Mouse (Mus musculus): ENCODE data around the gene Clta. TPM values are rescaled to one million over a fixed set of nuclear protein-coding genes. Genes with fewer than 3 reads are reported as not detected.

The Clta gene
- polyA plus RNA-seq, 1 experiment: 273 TPM

DNA sequence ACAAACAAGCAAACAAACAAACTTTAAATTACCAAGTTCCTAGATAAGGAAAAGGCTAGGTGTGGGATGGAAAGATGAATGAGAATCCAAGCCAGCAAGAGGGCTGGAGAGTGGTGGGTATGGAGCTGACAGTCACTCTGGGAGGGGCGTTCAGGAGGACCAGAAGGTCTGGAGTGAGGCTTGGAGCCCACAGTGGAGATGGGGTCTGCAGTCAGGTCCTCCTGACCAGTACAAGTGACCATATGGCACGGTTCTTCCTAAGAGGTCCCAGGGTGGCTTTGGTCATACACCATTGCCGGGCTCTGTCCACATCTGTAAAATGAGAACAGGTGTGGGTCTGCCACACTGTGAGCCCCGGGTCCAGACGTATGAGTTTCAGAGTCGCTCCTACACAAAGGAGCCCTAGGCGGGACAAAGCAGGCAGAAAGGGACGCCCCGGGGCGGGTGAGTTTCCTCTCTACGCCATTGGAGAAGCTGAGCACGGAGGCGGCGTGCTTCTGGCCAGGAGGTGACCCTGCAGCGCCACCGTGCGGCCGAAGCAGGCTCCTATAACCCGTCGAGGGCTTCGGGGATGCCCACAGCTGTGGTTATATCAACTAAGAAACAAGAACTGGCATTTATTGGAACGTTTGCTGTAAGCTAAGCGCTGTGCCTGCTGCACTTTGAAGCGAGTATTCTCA is 22.1 kb upstream of the Clta start:
- H3K27me3 ChIP-seq (ENCODE audit: control insufficient read depth, insufficient read depth, insufficient read length): no peaks in the 10 kb centered on the region
- no peak overlapping the region for H3K4me3 ChIP-seq
- no peaks in the 10 kb centered on the region for H3K79me2 ChIP-seq (ENCODE audit: control insufficient read depth, insufficient read depth)
- TF ChIP-seq POLR2A (IDR thresholded peaks at IDR 0.05; ENCODE audit: insufficient read length, low read depth) (peak; percentile 24), TCF12 (IDR thresholded peaks at IDR 0.05; ENCODE audit: insufficient read depth, poor library complexity, severe bottlenecking) (no peak), TCF3 (IDR thresholded peaks at IDR 0.05; ENCODE audit: insufficient read length, low read depth) (no peak), MAX (IDR thresholded peaks at IDR 0.05; ENCODE audit: low read depth) (no peak), POLR2AphosphoS2 (IDR thresholded peaks at IDR 0.05; ENCODE audit: insufficient read length, low read depth) (peak; percentile 73), CEBPB (IDR thresholded peaks at IDR 0.05; ENCODE audit: insufficient read depth, poor library complexity, severe bottlenecking) (no peak), USF1 (IDR thresholded peaks at IDR 0.05; ENCODE audit: low read depth) (no peak), MYOG (IDR thresholded peaks at IDR 0.05; ENCODE audit: control insufficient read depth in 1 of 3, insufficient read depth in 1 of 3, insufficient read length in 2 of 3, low read depth in 2 of 3) (peak in 1 of 3 experiments; percentile 36), SRF (IDR thresholded peaks at IDR 0.05; ENCODE audit: control insufficient read depth, insufficient read length, low read depth) (no peak), MYOD1 (IDR thresholded peaks at IDR 0.05; ENCODE audit: control insufficient read depth in 1 of 3, insufficient read length in 2 of 3, low read depth in 2 of 3) (peak in 1 of 3 experiments; percentile 18), E2F4 (IDR thresholded peaks at IDR 0.05; ENCODE audit: insufficient read depth) (no peak), REST (IDR thresholded peaks at IDR 0.05; ENCODE audit: insufficient read depth, insufficient read length) (no peak)
- H3K36me3 ChIP-seq (ENCODE audit: control insufficient read depth, insufficient read depth): peaks cover 18% of the 10 kb centered on the region
- no peak overlapping the region for H3ac ChIP-seq (ENCODE audit: control insufficient read depth, insufficient read length)
- H3K4me2 ChIP-seq (ENCODE audit: low read depth): peak overlapping the region; percentile 91

DNA sequence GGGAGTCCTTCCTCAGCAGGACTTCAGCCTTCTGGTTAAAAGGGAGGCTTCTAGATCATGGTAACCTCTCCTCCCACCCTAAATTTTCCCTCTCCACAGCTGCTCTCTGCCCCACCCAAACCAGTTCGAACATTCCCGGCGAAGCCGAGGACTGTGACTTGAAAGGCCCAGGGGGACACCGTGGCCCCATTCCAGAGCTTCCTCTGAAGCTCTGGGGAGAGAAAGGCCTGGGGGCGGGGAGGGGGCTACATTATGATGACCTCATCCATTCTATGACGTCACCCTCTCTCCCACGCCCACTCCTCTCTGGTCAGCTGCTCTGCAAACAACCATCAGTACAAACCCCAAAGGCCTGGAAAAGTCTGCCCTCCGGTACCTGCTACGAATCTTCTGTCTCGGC is 21.1 kb upstream of the Clta start, which contains the start of gene Ccin:
Gene Ccin (plus strand): TSS at position 303 of the 400 bp plus-strand sequence.
- Histone ChIP-seq H3K36me3 (ENCODE audit: control insufficient read depth, insufficient read depth) (peaks cover 13% of the 10 kb centered on the region), H3K27me3 (ENCODE audit: control insufficient read depth, insufficient read depth, insufficient read length) (no peaks in the 10 kb centered on the region), H3ac (ENCODE audit: control insufficient read depth, insufficient read length) (no peak within 1 kb of the TSS), H3K79me2 (ENCODE audit: control insufficient read depth, insufficient read depth) (no peaks in the 10 kb centered on the region), H3K4me3 (no peak within 1 kb of the TSS), H3K4me2 (ENCODE audit: low read depth) (peak within 1 kb of the TSS; percentile 91)
- TF ChIP-seq TCF3 (IDR thresholded peaks at IDR 0.05; ENCODE audit: insufficient read length, low read depth): no peak
- peak in 1 of 3 experiments; percentile 27 for TF ChIP-seq MYOG (IDR thresholded peaks at IDR 0.05; ENCODE audit: control insufficient read depth in 1 of 3, insufficient read depth in 1 of 3, insufficient read length in 2 of 3, low read depth in 2 of 3)

DNA sequence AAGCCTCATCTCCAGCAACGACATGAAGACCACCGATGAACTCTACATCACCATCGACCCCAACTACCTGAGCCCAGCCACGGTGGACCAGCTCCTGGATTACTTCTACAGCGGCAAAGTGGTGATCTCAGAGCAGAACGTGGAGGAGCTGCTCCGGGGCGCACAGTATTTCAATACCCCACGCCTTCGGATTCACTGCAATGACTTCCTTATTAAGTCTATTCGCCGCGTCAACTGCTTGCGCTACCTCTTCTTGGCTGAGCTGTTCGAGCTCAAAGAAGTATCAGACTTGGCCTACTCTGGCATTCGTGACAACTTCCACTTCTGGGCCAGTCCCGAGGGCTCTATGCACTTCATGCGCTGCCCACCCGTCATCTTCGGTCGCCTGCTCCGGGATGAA is 20.5 kb upstream of the Clta start:
- no peak overlapping the region for H3K4me2 ChIP-seq (ENCODE audit: low read depth)
- peaks cover 13% of the 10 kb centered on the region for H3K36me3 ChIP-seq (ENCODE audit: control insufficient read depth, insufficient read depth)
- no peak overlapping the region for H3K4me3 ChIP-seq
- H3K27me3 ChIP-seq (ENCODE audit: control insufficient read depth, insufficient read depth, insufficient read length): no peaks in the 10 kb centered on the region
- no peaks in the 10 kb centered on the region for H3K79me2 ChIP-seq (ENCODE audit: control insufficient read depth, insufficient read depth)
- TF ChIP-seq POLR2AphosphoS2 (IDR thresholded peaks at IDR 0.05; ENCODE audit: insufficient read length, low read depth): no peak
- TF ChIP-seq E2F4 (IDR thresholded peaks at IDR 0.05; ENCODE audit: insufficient read depth): no peak
- TF ChIP-seq CEBPB (IDR thresholded peaks at IDR 0.05; ENCODE audit: insufficient read depth, poor library complexity, severe bottlenecking): no peak
- no peak for TF ChIP-seq USF1 (IDR thresholded peaks at IDR 0.05; ENCODE audit: low read depth)
- no peak for TF ChIP-seq SRF (IDR thresholded peaks at IDR 0.05; ENCODE audit: control insufficient read depth, insufficient read length, low read depth)
- no peak for TF ChIP-seq MYOD1 (IDR thresholded peaks at IDR 0.05; ENCODE audit: control insufficient read depth in 1 of 3, insufficient read length in 2 of 3, low read depth in 2 of 3)
- no peak for TF ChIP-seq TCF3 (IDR thresholded peaks at IDR 0.05; ENCODE audit: insufficient read length, low read depth)
- TF ChIP-seq REST (IDR thresholded peaks at IDR 0.05; ENCODE audit: insufficient read depth, insufficient read length): no peak
- TF ChIP-seq MYOG (IDR thresholded peaks at IDR 0.05; ENCODE audit: control insufficient read depth in 1 of 3, insufficient read depth in 1 of 3, insufficient read length in 2 of 3, low read depth in 2 of 3): no peak
- TF ChIP-seq POLR2A (IDR thresholded peaks at IDR 0.05; ENCODE audit: insufficient read length, low read depth): no peak
- TF ChIP-seq TCF12 (IDR thresholded peaks at IDR 0.05; ENCODE audit: insufficient read depth, poor library complexity, severe bottlenecking): no peak
- no peak for TF ChIP-seq MAX (IDR thresholded peaks at IDR 0.05; ENCODE audit: low read depth)
- no peak overlapping the region for H3ac ChIP-seq (ENCODE audit: control insufficient read depth, insufficient read length)

DNA sequence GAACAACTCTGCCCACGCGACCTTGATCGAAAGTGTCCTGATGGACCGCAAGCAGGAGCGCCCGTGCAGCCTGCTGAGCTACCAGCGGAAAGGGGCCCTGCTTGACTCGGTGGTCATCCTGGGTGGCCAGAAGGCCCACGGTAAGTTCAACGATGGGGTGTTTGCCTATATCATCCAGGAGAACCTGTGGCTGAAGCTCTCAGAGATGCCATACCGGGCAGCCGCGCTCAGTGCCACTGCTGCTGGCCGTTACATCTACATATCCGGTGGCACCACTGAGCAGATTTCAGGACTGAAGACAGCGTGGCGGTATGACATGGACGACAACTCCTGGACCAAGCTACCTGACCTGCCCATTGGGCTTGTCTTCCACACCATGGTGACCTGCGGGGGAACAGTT is 19.9 kb upstream of the Clta start:
- Histone ChIP-seq H3K27me3 (ENCODE audit: control insufficient read depth, insufficient read depth, insufficient read length) (no peaks in the 10 kb centered on the region), H3K36me3 (ENCODE audit: control insufficient read depth, insufficient read depth) (peaks cover 7% of the 10 kb centered on the region), H3ac (ENCODE audit: control insufficient read depth, insufficient read length) (no peak overlapping the region), H3K79me2 (ENCODE audit: control insufficient read depth, insufficient read depth) (no peaks in the 10 kb centered on the region), H3K4me3 (no peak overlapping the region), H3K4me2 (ENCODE audit: low read depth) (no peak overlapping the region)
- no peak for TF ChIP-seq POLR2A (IDR thresholded peaks at IDR 0.05; ENCODE audit: insufficient read length, low read depth)
- TF ChIP-seq MAX (IDR thresholded peaks at IDR 0.05; ENCODE audit: low read depth): no peak
- TF ChIP-seq MYOG (IDR thresholded peaks at IDR 0.05; ENCODE audit: control insufficient read depth in 1 of 3, insufficient read depth in 1 of 3, insufficient read length in 2 of 3, low read depth in 2 of 3): no peak
- no peak for TF ChIP-seq SRF (IDR thresholded peaks at IDR 0.05; ENCODE audit: control insufficient read depth, insufficient read length, low read depth)
- no peak for TF ChIP-seq E2F4 (IDR thresholded peaks at IDR 0.05; ENCODE audit: insufficient read depth)
- TF ChIP-seq USF1 (IDR thresholded peaks at IDR 0.05; ENCODE audit: low read depth): no peak
- TF ChIP-seq REST (IDR thresholded peaks at IDR 0.05; ENCODE audit: insufficient read depth, insufficient read length): no peak
- no peak for TF ChIP-seq TCF3 (IDR thresholded peaks at IDR 0.05; ENCODE audit: insufficient read length, low read depth)
- TF ChIP-seq TCF12 (IDR thresholded peaks at IDR 0.05; ENCODE audit: insufficient read depth, poor library complexity, severe bottlenecking): no peak
- TF ChIP-seq CEBPB (IDR thresholded peaks at IDR 0.05; ENCODE audit: insufficient read depth, poor library complexity, severe bottlenecking): no peak

DNA sequence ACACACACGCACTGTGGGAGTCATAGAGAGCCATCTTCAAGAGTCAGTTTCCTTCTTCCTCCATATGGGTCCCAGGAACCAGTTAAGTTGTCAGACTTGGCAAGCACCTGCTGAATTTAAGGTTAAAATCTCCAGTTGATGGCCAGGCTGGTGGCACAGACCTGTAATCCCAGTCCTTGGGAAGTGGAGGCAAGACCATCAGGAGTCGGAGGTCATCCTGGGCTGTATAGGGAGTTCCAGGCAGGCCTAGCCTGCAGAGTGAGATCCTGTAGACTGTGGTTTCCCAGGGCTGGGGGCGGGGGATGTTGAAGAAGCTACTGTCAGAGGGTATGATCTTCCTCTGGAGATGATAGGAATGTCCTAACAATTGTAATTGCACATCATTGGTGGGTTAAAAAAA is 15.3 kb upstream of the Clta start:
- TF ChIP-seq E2F4 (IDR thresholded peaks at IDR 0.05; ENCODE audit: insufficient read depth): no peak
- no peak for TF ChIP-seq SRF (IDR thresholded peaks at IDR 0.05; ENCODE audit: control insufficient read depth, insufficient read length, low read depth)
- no peak for TF ChIP-seq POLR2A (IDR thresholded peaks at IDR 0.05; ENCODE audit: insufficient read length, low read depth)
- no peak for TF ChIP-seq MAX (IDR thresholded peaks at IDR 0.05; ENCODE audit: low read depth)
- no peak for TF ChIP-seq CEBPB (IDR thresholded peaks at IDR 0.05; ENCODE audit: insufficient read depth, poor library complexity, severe bottlenecking)
- TF ChIP-seq REST (IDR thresholded peaks at IDR 0.05; ENCODE audit: insufficient read depth, insufficient read length): no peak
- TF ChIP-seq MYOD1 (IDR thresholded peaks at IDR 0.05; ENCODE audit: control insufficient read depth in 1 of 3, insufficient read length in 2 of 3, low read depth in 2 of 3): no peak
- no peak for TF ChIP-seq MYOG (IDR thresholded peaks at IDR 0.05; ENCODE audit: control insufficient read depth in 1 of 3, insufficient read depth in 1 of 3, insufficient read length in 2 of 3, low read depth in 2 of 3)
- TF ChIP-seq USF1 (IDR thresholded peaks at IDR 0.05; ENCODE audit: low read depth): no peak
- TF ChIP-seq TCF3 (IDR thresholded peaks at IDR 0.05; ENCODE audit: insufficient read length, low read depth): no peak
- no peak for TF ChIP-seq POLR2AphosphoS2 (IDR thresholded peaks at IDR 0.05; ENCODE audit: insufficient read length, low read depth)
- no peak for TF ChIP-seq TCF12 (IDR thresholded peaks at IDR 0.05; ENCODE audit: insufficient read depth, poor library complexity, severe bottlenecking)
- H3K27me3 ChIP-seq (ENCODE audit: control insufficient read depth, insufficient read depth, insufficient read length): no peaks in the 10 kb centered on the region

More for the DNA sequence above, 15.3 kb upstream of the Clta start:
- H3K79me2 ChIP-seq (ENCODE audit: control insufficient read depth, insufficient read depth): no peaks in the 10 kb centered on the region
- H3K4me2 ChIP-seq (ENCODE audit: low read depth): no peak overlapping the region
- H3K36me3 ChIP-seq (ENCODE audit: control insufficient read depth, insufficient read depth): no peaks in the 10 kb centered on the region
- H3K4me3 ChIP-seq: no peak overlapping the region
- no peak overlapping the region for H3ac ChIP-seq (ENCODE audit: control insufficient read depth, insufficient read length)
